Mouse (Mus musculus) left cerebral cortex, postnatal 14 days (tissue): Measurements from ENCODE around the gene Wnt7b. TPM values are rescaled to one million over a fixed set of nuclear protein-coding genes. Genes with fewer than 3 reads are reported as not detected.

Experiments used
- total RNA-seq, 2 experiments: library from RNA; stranded (reverse); gene quantifications; 2 replicates each; pipeline ENCODE4 v1.2.3; 2021

Gene Wnt7b
- total RNA-seq, 2 experiments from 2014 or later: 33.8 to 41.3 TPM

Other genes with a start within 250 kb of the Wnt7b start
- gene Atxn10, start 246.2 kb downstream of the Wnt7b start, total RNA-seq: 100 to 1,000 TPM; 304 to 310 TPM
- gene 7530416G11Rik, start 79.2 kb downstream of the Wnt7b start, total RNA-seq: not detected
- gene Ppara, start 152.5 kb upstream of the Wnt7b start, total RNA-seq: 1 to 10 TPM; 3.7 to 4.6 TPM
- 10 to 100 TPM; 21.7 to 22.2 TPM for gene Cdpf1, start 229.2 kb upstream of the Wnt7b start, total RNA-seq
- under 1 TPM; 0.34 to 0.51 TPM for gene Pkdrej, start 239.3 kb upstream of the Wnt7b start, total RNA-seq
- gene Ttc38, start 249.8 kb upstream of the Wnt7b start, total RNA-seq: 1 to 10 TPM; 4.6 to 4.7 TPM